Mouse (Mus musculus) thymus, adult 2 months (tissue): ENCODE data around the gene Nav1.

ENCODE experiments used
- CTCF ChIP-seq: fragments of 200-500 bp; IDR thresholded peaks from 2 replicates; pipeline ENCODE4 v1.5.1; 2012; ENCODE audit warnings: mild to moderate bottlenecking, control low read depth, low read length, moderate library complexity, borderline replicate concordance; ENCODE audit not compliant: control insufficient read depth, poor library complexity, insufficient read depth; ENCODE audit errors: extremely low read depth
- POLR2A ChIP-seq: fragments of 200-500 bp; IDR thresholded peaks from 2 replicates; pipeline ENCODE4 v1.6.1; 2012; ENCODE audit warnings: mild to moderate bottlenecking, low read length, control low read depth, moderate library complexity; ENCODE audit not compliant: control insufficient read depth, poor library complexity, insufficient read depth; ENCODE audit errors: extremely low read depth

DNA sequence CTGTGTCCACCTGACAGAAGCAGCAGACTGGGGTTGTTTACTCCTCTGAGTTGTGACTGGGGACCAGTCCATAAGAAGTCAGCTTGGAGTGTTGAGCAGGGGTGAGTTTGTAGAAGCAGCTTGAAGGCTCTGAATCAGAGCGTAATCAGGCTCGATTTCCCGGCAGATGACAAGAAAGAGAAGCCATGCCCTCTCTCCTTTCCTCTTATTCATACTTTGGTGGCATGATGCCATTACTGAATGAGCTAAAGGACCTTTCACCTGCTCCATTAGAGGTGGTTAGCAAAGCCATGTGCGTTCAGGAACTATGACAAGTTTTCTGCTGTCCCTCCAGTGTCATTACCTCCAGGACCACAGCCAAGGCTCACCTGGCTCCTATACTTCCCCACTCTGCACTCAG, 2.5 kb upstream of the Nav1 start:
- TF ChIP-seq CTCF (no peak), POLR2A (no peak)
